Mouse (Mus musculus) liver, embryonic 15.5 days (tissue): ENCODE data around the gene Gm26727. TPM values are rescaled to one million over a fixed set of nuclear protein-coding genes. Genes with fewer than 3 reads are reported as not detected.
"Not testable (repeated sequence)": the region's sequence is repeated elsewhere in the genome, so short reads cannot be mapped to it uniquely, and the experiment has no call there.

ENCODE experiments used
- ATAC-seq: fragments of 200-750 bp; cut with Nextera tagmentation; 2 replicates; pipeline ENCODE4 v1.8.0; 2017; ENCODE audit warnings: moderate number of reproducible peaks, mild to moderate bottlenecking, moderate library complexity; ENCODE audit not compliant: insufficient read depth
- H3K27ac ChIP-seq: fragments of 300-500 bp; sonication (generic); replicated peaks from 2 replicates; pipeline ENCODE4 v1.5.1; 2015; ENCODE audit warnings: mild to moderate bottlenecking, inconsistent platforms
- H3K27me3 ChIP-seq: fragments of 300-500 bp; sonication (generic); 2 replicates; pipeline ENCODE4 v1.6.1; 2015; ENCODE audit warnings: mild to moderate bottlenecking, inconsistent platforms
- H3K36me3 ChIP-seq: fragments of 300-500 bp; sonication (generic); replicated peaks from 2 replicates; pipeline ENCODE4 v1.6.1; 2015; ENCODE audit warnings: moderate library complexity, mild to moderate bottlenecking, inconsistent platforms
- H3K4me1 ChIP-seq: fragments of 300-500 bp; sonication (generic); replicated peaks from 2 replicates; pipeline ENCODE4 v1.6.1; 2015; ENCODE audit warnings: inconsistent platforms
- H3K4me2 ChIP-seq: fragments of 300-500 bp; sonication (generic); 2 replicates; pipeline ENCODE4 v1.6.1; 2015; ENCODE audit warnings: moderate library complexity, mild to moderate bottlenecking, inconsistent platforms
- H3K4me3 ChIP-seq: fragments of 300-500 bp; sonication (generic); replicated peaks from 2 replicates; pipeline ENCODE4 v1.5.1; 2015; ENCODE audit warnings: mild to moderate bottlenecking, inconsistent platforms
- H3K9ac ChIP-seq: fragments of 300-500 bp; sonication (generic); 2 replicates; pipeline ENCODE4 v1.6.1; 2015; ENCODE audit warnings: moderate library complexity, mild to moderate bottlenecking, inconsistent platforms
- H3K9me3 ChIP-seq: fragments of 300-500 bp; sonication (generic); replicated peaks from 2 replicates; pipeline ENCODE4 v1.6.1; 2016; ENCODE audit warnings: inconsistent platforms
- WGBS: fragments of 180-500 bp; shearing (Covaris S2); methylation state at CpG from one replicate; pipeline ENCODE4 v1.1.7; 2015; ENCODE audit warnings: mixed read lengths; ENCODE audit not compliant: insufficient replicate concordance; 5-methylcytosine and 5-hydroxymethylcytosine counted together
- polyA plus RNA-seq: library from polyadenylated mRNA; unstranded; fragments of >200 nt; fragmentation: Nextera tagmentation; extraction: Ambion mirVana; gene quantifications from 2 replicates; pipeline ENCODE4 v1.2.1, GENCODE M21; 2015

Gene Gm26727
- not detected in 2 replicates for polyA plus RNA-seq

DNA sequence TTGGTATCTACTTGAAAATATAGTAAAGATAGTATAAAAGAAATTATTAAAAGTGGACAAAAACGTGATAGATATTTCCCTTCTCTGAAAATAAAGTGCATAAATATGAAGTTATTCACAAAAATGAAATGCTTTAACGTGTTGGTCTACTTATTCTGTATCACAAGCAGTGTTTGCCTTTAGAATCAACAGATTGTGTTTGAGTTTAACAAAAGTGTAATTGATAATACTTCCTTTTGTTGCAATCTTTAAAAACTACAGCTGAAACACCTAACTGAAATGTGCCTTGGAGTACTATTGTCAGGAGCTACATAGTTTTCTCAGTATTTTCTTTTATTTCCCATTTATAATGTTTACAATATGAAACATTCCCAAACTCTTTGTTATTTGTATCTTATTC is at the start of gene Gm26727:
Gm26727 (minus strand) TSS at position 101 of the 400 bp plus-strand sequence.
- no peak for ATAC-seq
- H3K27me3 ChIP-seq: no peaks in the 10 kb centered on the region
- H3K36me3 ChIP-seq: no peaks in the 10 kb centered on the region
- no peak within 1 kb of the TSS for H3K4me3 ChIP-seq
- no peak within 1 kb of the TSS for H3K9ac ChIP-seq
- H3K9me3 ChIP-seq: no peaks in the 10 kb centered on the region
- 31% methylated on average over 2 of the region's 2 CpGs for WGBS
- H3K27ac ChIP-seq: no peak within 1 kb of the TSS
- H3K4me1 ChIP-seq: no peaks in the 10 kb centered on the region
- no peak within 1 kb of the TSS for H3K4me2 ChIP-seq

DNA sequence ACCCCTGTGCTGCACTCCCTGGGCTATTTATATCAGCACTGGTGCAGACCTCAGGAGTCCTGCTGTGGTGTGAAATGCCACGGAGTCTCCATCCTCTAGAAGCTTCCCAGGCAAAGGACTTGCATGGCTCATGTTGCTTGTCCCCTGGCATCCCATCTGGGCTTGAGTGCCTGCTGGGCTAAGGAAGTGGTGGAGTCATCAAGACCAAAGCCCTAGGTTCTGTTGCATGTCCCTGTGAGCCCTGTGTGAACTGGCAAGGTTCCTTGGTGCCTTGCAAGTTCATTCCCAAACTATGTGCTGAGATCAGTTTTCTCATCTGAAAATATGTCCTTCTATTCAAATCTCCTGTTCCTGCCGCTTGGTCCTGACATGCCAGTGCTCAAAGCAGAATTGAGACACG is 48.1 kb upstream of the Gm26727 start:
- no peak for ATAC-seq

DNA sequence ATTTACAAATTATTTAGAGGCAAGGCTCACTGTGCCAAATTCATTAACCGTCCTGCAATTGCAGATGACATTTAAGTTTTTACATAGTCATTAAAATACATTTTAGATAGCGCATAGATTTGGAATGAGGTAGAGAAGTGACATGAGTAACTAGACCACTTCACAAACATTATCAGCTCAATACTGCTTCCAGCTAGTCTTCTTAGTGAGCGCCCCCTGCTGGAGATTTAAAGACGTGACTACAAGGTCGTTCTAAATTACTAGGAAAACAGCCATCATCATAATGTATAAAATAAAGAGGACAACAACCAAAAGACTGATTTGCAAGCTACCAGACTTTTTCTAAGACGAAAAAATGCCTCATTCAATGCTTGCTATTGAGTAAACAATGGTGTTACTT is 44.8 kb upstream of the Gm26727 start:
- no peaks in the 10 kb centered on the region for H3K4me1 ChIP-seq
- H3K9me3 ChIP-seq: no peaks in the 10 kb centered on the region
- 13% methylated on average over 6 of the region's 6 CpGs for WGBS
- no peak overlapping the region for H3K4me3 ChIP-seq
- ATAC-seq: no peak
- H3K4me2 ChIP-seq: no peak overlapping the region
- no peaks in the 10 kb centered on the region for H3K36me3 ChIP-seq
- no peak overlapping the region for H3K9ac ChIP-seq
- H3K27ac ChIP-seq: no peak overlapping the region
- no peaks in the 10 kb centered on the region for H3K27me3 ChIP-seq

More for the DNA sequence above, 48.1 kb upstream of the Gm26727 start:
- no peaks in the 10 kb centered on the region for H3K36me3 ChIP-seq
- no peak overlapping the region for H3K9ac ChIP-seq
- H3K27ac ChIP-seq: no peak overlapping the region
- no peaks in the 10 kb centered on the region for H3K4me1 ChIP-seq
- H3K9me3 ChIP-seq: no peaks in the 10 kb centered on the region
- no peak overlapping the region for H3K4me3 ChIP-seq
- no peaks in the 10 kb centered on the region for H3K27me3 ChIP-seq
- H3K4me2 ChIP-seq: no peak overlapping the region
- WGBS: 52% methylated on average over 3 of the region's 3 CpGs

DNA sequence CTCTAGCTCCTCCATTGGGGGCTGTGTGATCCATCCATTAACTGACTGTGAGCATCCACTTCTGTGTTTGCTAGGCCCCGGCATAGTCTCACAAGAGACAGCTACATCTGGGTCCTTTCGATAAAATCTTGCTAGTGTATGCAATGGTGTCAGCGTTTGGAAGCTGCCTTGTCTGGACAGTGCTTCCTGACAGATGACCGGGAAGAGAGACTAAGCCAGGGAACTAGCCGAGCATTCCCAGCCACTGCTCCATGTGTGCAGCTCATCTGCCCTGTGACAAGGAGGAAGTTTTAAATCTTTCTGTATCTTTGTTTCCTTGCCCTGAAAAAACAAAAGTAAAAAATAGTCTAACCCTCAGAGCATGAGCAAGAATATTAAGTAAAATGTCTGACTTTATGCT is 37.0 kb upstream of the Gm26727 start:
- H3K36me3 ChIP-seq, H3K4me1 ChIP-seq, H3K4me2 ChIP-seq, ATAC-seq, H3K4me3 ChIP-seq, H3K9ac ChIP-seq, H3K27me3 ChIP-seq, H3K27ac ChIP-seq, H3K9me3 ChIP-seq: not testable (repeated sequence)
- 54% methylated on average over 5 of the region's 5 CpGs for WGBS

DNA sequence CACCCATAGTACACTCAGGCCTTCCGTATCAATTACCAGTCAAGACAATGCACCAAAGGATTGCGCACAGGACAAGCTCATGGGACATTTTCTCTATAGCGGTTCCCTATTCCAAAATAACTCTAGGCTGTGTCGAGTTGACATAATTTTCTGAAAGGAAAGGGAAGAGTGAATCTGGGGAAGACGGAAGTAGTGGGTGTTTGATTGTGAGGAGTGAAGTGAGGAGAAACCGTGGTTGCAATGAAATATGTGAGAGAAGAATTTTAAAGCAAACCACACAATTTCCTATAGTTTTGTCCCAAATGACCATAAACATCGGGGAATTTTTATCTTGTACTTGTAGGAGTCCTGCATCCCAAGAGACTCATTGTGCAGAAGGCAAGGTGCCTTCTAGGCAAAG is 34.1 kb upstream of the Gm26727 start:
- 61% methylated on average over 7 of the region's 7 CpGs for WGBS
- Histone ChIP-seq H3K36me3 (no peaks in the 10 kb centered on the region), H3K27ac (no peak overlapping the region), H3K9me3 (no peaks in the 10 kb centered on the region), H3K27me3 (no peaks in the 10 kb centered on the region), H3K9ac (no peak overlapping the region), H3K4me2 (no peak overlapping the region), H3K4me3 (no peak overlapping the region), H3K4me1 (no peaks in the 10 kb centered on the region)
- no peak for ATAC-seq

DNA sequence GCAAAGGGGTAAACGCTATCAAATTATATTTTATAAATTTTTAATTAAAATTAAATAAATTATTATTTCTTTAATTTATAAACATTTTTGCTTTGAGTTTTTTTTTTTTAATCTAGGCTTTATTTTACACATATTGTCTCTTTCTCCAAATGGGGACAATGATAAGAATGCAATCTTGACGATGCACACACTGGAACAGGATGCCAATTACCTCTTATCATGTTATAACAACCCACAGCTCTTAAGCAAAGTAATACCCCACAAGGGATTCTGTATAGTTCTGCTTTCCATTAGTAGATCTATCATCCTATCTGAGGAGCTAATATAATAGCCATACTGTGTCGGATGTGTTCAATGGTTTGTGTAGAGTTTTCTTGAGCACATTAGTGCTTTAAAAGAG is 27.9 kb upstream of the Gm26727 start:
- Histone ChIP-seq H3K27ac (no peak overlapping the region), H3K36me3 (no peaks in the 10 kb centered on the region), H3K4me1 (no peaks in the 10 kb centered on the region), H3K4me2 (no peak overlapping the region), H3K27me3 (no peaks in the 10 kb centered on the region), H3K9me3 (no peaks in the 10 kb centered on the region), H3K4me3 (no peak overlapping the region), H3K9ac (no peak overlapping the region)
- WGBS: 38% methylated on average over 3 of the region's 3 CpGs
- no peak for ATAC-seq

DNA sequence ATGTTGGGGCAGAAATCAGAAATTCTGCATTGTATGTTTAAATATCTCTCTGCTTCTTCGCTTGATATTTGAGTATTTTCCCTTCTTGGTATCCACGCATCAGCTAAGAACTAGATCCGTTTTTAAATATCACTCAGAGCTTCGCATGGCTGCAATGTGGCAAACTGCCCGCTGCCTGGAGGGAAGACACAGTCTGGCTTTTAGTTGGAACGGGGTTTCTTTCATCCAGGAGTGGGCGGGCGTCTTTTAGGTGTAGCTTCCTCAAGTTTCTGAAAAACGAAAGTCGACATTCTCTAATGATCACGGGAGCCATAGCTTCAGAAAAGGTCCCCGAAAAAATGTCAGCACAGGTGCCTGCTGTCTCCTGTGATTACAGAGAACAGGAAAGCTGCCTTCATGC is 14.2 kb upstream of the Gm26727 start:
- ATAC-seq: no peak
- H3K27me3 ChIP-seq: no peaks in the 10 kb centered on the region
- no peaks in the 10 kb centered on the region for H3K4me1 ChIP-seq
- H3K4me3 ChIP-seq: no peak overlapping the region
- H3K27ac ChIP-seq: no peak overlapping the region
- H3K4me2 ChIP-seq: no peak overlapping the region
- H3K36me3 ChIP-seq: no peaks in the 10 kb centered on the region
- 54% methylated on average over 12 of the region's 12 CpGs for WGBS
- H3K9me3 ChIP-seq: no peaks in the 10 kb centered on the region
- H3K9ac ChIP-seq: no peak overlapping the region

DNA sequence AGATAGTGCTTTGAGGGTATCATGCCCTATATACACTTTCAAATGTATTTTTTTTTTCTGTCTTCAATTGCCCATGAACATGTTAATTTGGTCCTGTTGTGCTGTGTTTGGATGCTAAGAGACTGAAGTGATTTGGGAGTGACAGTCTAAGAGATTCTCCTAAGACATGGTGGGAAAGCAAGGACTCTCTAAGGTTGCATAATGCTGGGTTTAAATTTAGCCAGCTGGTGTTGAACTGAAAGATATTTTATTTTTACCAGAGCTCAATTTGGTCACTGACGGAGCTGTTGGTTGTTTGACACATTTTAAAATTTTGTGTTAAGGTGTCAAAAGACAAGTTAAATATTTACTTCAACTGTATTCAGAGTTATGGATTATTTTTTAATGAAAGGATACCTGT is 13.8 kb upstream of the Gm26727 start:
- Histone ChIP-seq H3K4me1 (no peaks in the 10 kb centered on the region), H3K36me3 (no peaks in the 10 kb centered on the region), H3K9me3 (no peaks in the 10 kb centered on the region), H3K27me3 (no peaks in the 10 kb centered on the region), H3K4me3 (no peak overlapping the region), H3K27ac (no peak overlapping the region), H3K9ac (no peak overlapping the region), H3K4me2 (no peak overlapping the region)
- WGBS: 64% methylated on average over 1 of the region's 1 CpGs
- no peak for ATAC-seq

DNA sequence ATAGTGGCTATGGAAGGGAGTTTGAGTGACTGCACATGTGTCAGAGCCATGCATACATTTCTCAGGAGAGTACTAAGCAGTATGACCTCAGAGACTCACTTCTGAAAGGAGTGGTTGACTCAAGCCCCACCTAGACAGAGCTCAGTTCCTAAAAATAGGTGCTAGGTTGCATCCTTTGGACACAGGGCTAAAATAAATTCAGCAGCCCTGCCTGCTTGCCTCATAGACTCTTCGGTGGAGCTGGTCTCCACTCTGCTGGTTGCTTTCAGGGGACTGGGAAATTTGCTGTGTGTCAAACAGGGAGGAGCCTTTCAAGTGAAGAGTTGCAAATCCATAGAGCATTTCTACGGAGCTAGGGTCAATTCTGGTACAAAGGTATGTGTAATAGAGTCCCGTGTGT is 12.8 kb upstream of the Gm26727 start, which contains the start of gene Xirp2:
Xirp2 (plus strand) TSS at position 223 of the 400 bp plus-strand sequence.
- Histone ChIP-seq H3K27ac (no peak within 1 kb of the TSS), H3K4me2 (no peak within 1 kb of the TSS), H3K4me1 (no peaks in the 10 kb centered on the region), H3K36me3 (no peaks in the 10 kb centered on the region), H3K27me3 (no peaks in the 10 kb centered on the region), H3K4me3 (no peak within 1 kb of the TSS), H3K9me3 (no peaks in the 10 kb centered on the region), H3K9ac (no peak within 1 kb of the TSS)
- WGBS: 55% methylated on average over 3 of the region's 3 CpGs
- no peak for ATAC-seq

DNA sequence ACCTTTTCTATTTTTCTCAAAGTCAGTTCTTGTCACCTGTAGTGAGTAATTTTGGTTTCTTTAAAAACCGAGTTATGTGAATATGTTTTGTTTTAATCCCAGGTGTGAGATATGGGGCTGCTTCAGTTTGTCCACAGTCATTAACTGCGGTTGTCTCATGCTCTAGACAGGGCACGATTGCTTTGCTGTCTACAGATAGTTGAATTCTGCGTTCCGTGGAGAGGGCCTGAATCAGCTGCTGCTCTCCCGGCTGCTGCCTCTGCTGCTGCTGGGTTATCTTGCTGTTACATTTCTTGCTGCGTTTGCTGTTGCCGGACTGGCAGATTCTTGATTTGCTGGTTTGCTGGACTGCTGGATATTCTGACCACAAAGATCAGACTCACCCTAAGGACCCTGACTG is 5.3 kb upstream of the Gm26727 start:
- no peaks in the 10 kb centered on the region for H3K36me3 ChIP-seq
- no peak for ATAC-seq
- no peak overlapping the region for H3K4me2 ChIP-seq
- H3K9ac ChIP-seq: no peak overlapping the region
- no peak overlapping the region for H3K27ac ChIP-seq
- H3K4me3 ChIP-seq: no peak overlapping the region
- H3K27me3 ChIP-seq: no peaks in the 10 kb centered on the region
- 17% methylated on average over 8 of the region's 8 CpGs for WGBS
- H3K9me3 ChIP-seq: no peaks in the 10 kb centered on the region
- no peaks in the 10 kb centered on the region for H3K4me1 ChIP-seq

DNA sequence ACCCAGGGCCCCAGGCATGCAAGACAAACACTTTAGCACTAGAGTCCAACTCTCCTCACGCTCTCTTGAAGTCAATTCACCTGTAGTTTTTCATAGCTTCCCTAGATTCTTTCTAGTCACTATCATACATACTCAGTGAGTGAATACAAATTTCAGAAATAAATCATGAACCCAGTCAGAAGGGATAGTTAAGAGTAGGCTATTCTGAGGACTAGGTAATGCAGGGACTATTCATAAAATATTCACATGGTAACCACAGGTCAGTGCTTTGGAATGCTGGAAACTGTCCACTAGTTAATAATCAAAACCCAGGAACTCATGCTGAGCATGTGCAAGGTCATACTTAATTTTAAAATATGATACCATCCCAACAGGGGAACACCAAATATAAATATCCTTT is 10.2 kb downstream of the Gm26727 start:
- no peak overlapping the region for H3K4me3 ChIP-seq
- H3K27ac ChIP-seq: no peak overlapping the region
- no peak overlapping the region for H3K4me2 ChIP-seq
- H3K36me3 ChIP-seq: no peaks in the 10 kb centered on the region
- H3K4me1 ChIP-seq: no peaks in the 10 kb centered on the region
- no peak overlapping the region for H3K9ac ChIP-seq
- 51% methylated on average over 1 of the region's 1 CpGs for WGBS
- no peak for ATAC-seq
- H3K9me3 ChIP-seq: no peaks in the 10 kb centered on the region
- no peaks in the 10 kb centered on the region for H3K27me3 ChIP-seq

DNA sequence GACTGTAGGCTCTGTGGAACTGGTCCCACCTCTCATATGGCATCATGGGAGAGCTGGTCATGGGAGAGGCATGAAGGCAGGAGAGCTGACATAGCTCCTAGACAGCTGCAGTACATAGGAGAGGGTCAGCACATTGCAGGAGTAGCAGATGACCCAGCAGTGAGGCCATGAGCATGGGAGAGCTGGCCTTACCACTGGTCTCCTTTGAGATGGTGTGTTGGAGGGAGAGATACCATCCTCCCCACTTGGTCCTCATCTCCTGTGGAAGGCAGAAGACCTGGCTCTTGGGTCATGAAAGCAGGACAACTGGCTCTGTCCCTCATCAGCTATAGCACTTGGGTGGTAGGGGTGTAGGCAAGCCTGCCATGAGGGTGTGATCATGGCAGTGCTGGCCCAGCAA is 12.1 kb downstream of the Gm26727 start:
- no peak overlapping the region for H3K27ac ChIP-seq
- H3K9ac ChIP-seq: no peak overlapping the region
- ATAC-seq: no peak
- no peaks in the 10 kb centered on the region for H3K9me3 ChIP-seq
- H3K4me2 ChIP-seq: no peak overlapping the region
- no peak overlapping the region for H3K4me3 ChIP-seq
- H3K4me1 ChIP-seq: no peaks in the 10 kb centered on the region
- no peaks in the 10 kb centered on the region for H3K27me3 ChIP-seq
- H3K36me3 ChIP-seq: no peaks in the 10 kb centered on the region
